Mouse (Mus musculus): Measurements from ENCODE around the gene Trmt10c.
"Not testable (repeated sequence)": the region's sequence is repeated elsewhere in the genome, so short reads cannot be mapped to it uniquely, and the experiment has no call there.

The Trmt10c gene

DNA sequence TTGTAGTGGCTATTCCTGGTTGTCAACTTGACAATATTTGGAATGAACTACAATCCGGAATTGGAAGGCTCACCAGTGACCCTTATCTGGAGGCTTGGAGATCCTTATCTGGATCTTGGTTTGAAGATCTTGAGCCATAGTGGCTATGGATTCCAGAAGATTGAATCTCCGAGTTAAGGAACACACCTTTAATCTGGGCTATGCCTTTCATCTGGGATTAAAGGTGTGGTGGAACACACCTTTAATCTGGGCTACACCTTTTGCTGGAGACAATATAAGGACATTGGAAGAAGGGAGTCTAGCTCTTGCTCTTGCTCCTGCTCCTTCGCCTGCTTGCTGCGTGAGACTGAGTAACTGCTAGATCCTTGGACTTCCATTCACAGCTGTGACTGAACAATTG, 10.4 kb upstream of the Trmt10c start, which contains the start of gene Senp7:
TSS of gene Senp7 (plus strand) at position 301 of the 400 bp plus-strand sequence.
- not testable (repeated sequence) for DNase-seq (ENCODE audit: low spot score in 2 of 2)

DNA sequence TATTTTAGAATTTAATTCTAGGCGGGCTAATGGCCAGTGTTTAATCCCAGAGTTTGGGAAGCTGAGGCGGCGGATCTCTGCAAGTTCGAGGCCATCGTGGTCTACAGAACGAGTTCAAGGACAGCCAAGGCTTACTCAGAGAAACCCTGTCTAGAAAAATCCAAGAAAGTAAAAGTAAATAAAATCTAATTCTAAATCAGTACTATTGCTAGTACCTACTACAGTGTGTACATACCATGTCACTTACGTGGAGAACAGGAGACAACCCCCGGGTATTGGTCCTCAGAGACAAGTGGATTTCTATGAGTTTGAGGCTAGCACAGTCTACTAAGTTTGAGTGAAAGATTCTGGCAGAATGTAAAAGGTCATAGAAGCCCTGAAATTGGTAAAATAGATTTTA, 471 bp upstream of the Trmt10c start:
- DNase-seq (ENCODE audit: low spot score in 2 of 2): no peak

DNA sequence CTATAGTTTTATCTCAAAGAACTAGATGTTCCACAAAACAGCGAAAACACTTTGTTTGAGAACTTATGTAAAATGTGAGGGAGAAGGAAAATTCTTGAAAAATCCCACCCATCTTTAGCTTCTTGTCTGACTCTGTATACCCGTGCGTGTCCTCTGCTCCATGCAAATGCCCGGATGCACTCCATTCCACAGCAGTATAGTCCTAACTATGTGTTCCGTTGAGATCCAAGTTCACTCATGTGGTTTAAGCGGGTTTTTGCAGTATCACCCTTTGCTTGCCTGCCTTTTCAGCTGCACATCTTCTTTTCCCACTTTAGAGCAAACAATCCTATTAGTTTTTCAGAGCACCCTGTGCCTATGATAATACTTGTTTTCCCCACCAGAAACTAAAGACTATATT, 1.1 kb downstream of the Trmt10c start:
- DNase-seq (ENCODE audit: low spot score in 2 of 2): no peak

DNA sequence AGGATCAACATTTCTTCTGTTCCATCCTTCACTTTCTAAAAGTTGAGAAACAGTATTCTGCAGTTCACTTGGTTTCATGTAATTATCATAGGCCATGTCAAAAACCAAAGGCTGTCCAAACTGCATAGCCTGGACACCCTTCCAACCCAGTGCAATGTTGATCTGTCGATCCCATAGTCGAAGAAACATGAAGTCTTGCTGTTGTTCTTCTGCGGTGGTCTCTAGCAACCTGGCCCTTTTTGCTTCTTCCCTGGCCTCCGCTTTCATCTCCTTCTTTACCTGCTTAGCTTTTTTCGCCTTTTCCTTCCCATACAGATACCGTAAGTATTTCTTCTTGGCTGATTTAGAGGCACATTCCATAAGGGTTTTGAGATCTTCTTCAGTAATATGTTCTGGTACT, 3.1 kb downstream of the Trmt10c start:
- no peak for DNase-seq (ENCODE audit: low spot score in 2 of 2)

DNA sequence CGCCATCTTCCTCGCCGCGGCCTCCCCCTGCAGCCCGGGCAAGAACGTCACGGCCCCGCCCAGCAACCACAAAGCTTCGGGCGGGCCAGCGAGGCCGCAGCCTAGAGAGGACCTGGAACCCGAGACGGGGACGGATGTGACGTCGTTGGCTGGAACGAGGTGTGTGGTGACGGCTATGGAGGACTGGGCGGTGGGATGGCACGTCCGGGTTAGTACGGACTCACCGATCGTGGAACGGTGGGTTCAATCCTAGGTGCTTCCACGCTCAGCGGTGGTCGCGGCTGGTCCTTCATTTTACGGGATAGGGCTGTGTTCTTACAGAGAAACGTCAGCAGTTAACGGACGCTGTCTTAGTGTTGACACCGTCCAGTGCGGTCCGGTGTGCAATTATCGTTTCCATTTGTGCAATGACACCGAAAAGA, 7.9 kb downstream of the Trmt10c start, which contains the start of gene Pcnp:
TSS of gene Pcnp (minus strand) at position 79 of the 422 bp plus-strand sequence.
- peak; percentile 96 to 97 for DNase-seq (ENCODE audit: low spot score in 2 of 2)

DNA sequence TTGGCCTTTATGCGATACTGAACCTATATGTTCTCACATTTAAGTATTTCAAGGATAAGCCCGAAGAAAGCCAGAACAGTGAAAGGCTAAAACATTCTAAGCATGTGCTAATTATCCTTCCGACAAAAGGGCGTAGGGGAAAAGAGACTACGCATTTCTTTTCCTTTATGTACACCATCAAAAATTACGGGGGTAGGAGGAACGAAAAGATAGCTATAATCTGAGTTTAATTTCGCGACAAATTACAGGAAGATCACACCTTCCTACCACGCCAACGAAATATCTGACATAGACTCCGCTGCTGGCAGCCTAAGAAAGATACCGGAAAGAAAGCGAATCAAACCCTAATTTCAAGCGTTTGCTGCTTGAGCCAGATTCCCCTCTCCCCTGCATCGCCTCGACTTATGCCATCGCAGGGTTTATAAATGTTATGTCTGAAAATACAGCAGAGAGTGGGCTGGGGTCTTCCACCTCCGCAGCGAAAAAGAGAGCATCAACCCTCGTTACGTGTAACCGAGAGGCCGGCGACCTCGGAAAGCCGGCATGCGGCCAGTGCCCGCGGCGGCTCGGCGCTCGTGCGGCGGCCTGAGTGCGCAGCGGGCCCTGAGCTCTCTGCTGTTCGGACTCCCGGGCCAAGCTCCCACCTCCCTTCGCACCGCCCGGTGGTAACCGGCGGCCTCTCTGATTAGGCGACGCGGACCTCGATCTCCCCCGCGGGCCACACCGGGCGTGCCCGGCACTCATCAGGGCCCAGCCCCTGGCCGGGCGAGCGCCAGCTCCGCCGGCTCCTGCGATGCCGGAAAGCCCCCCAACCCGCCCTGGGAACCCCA, 8.7 kb downstream of the Trmt10c start:
- no peak for DNase-seq (ENCODE audit: low spot score in 2 of 2)

DNA sequence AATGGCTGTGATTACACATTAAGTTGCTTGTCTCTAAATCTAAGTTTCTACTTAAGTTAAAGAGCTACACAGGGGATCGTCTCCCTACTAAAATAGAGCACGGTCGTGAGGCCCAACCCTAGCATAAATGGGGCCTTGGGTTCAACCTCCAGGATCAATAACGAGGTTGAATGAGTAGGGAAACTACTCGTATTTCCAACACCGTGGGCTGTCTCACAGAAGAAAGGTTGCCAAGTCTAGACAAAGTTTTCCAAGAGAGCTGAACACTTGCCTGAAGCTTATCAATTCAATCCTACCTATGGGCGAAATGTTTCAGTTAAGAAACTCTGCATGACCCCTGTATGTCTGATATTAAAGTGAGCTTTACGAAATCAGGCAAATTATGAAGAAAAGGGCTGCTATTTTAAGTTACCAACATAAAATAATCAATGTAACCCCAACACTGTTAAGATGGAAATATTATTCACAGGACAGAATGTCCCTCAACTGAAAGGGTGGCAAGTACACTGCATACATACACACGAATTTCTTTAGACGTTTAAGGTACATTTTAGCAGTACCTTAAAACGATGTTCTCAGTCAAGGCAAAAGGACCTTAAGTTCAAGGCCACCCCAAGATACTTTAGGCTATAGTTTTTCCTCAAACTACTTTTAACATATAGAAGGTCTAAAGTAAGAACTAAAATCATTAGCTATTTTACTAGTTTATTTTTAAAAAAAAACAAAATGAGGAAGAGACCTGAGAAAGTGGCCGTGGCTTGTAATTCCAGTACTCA, 9.6 kb downstream of the Trmt10c start:
- DNase-seq (ENCODE audit: low spot score in 2 of 2): no peak

DNA sequence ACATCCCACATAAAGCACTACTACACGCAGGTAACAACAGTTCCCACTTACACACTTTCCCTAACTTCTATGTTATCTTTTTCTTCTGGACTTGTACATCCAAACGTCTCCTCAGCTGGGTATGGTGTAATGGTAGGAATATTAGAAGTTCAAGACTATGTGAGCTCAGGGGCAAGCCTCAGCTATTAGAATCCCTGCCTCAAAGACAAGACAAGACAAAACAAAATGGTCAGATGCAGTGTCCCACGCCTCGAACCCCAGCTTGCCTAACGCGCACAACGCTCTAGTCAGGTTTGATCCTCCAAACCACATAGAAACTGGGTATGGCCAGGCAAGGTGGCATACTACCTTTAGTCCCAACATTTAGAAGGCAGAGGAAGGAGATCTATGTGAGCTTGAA, 18.0 kb downstream of the Trmt10c start:
- DNase-seq (ENCODE audit: low spot score in 2 of 2): no peak

DNA sequence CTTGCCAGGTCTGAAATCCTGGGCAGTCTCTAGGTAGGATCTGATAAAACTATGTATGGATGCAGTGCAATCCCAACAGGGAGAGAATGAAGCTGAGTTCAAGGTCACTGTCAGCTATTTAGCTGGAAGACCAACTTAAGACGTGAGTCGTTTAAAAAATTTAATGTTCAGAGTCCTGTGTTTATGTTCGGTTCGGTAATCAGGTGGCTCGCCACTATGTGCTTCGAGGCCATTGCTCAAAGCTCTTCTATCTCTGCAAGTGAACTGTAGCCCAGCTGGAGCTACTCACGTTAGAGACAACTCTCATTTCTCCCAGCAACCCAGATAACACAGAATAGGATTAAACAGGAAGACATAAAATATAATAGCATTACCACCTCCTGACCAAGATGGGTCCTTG, 23.5 kb downstream of the Trmt10c start:
- DNase-seq (ENCODE audit: low spot score in 2 of 2): no peak

DNA sequence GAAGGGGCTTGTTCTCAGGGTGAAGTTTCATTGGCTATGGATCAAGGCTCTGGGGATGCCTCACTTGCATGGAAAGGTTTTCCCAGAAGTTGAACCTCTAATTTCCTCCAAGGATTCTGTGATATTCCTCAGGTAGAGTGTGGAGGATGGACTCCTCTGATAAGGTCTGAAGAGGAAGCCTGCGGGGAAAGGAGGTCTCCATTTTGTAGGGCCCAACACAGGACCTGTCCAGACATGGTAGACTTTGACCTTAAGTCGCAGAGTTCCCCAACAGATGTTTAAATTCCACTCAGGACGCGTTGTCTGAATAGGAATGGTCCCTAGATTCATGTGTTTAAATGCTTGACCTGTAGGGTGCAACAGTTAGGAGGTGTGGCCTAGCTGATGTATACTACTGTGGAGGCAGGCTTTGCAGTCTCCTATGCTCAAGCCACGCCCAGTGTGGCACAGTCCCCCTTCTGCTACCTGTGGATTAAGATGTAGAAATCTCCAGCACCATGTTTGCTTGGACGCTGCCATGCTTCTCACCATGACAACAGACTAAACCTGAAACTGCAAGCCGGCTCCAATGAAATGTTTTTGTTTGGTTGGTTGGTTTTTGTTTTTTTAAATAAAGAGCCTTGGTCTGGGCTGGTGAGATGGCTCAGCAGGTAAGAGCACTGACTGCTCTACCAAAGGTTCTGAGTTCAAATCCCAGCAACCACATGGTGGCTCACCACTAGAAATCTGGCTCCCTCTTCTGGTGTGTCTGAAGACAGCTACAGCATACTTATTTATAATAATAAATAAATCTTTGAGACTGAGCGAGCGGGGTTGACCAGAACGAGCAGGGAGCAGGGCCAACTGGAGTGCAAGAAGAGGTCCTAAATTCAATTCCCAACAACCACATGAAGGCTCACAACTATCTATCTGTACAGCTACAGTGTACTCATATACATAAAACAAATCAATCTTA, 24.6 kb downstream of the Trmt10c start:
- no peak for DNase-seq (ENCODE audit: low spot score in 2 of 2)

DNA sequence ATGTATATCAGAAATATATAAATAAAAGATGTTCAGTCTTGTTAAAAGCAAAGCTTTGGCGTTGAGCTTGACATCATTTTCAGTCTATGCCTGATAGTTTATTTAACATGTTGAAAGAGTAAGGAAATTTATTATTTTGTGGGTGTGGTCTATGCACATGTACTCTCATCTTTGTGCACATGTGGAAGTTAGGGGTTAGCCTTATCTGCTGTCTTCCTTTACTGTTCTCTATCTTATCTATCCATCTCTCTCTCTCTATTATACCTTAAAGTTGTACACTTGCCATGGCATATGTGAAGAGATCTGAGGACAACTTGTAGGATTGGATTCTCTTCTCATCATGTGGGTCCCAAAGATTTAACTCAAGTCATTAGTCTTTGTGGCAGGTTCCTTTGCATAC, 28.8 kb downstream of the Trmt10c start:
- no peak for DNase-seq (ENCODE audit: low spot score in 2 of 2)

DNA sequence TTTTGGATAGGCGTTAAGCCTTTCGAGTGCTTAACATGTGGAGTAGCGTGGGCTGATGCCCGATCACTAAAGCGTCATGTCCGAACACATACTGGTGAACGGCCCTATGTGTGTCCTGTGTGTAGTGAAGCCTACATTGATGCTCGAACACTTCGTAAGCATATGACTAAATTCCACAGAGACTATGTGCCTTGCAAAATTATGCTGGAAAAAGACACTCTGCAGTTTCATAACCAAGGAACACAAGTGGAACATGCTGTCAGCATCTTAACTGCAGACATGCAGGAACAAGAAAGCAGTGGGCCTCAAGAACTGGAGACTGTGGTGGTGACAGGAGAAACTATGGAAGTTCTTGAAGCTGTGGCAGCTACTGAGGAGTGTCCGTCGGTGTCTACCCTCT, 30.8 kb downstream of the Trmt10c start:
- DNase-seq (ENCODE audit: low spot score in 2 of 2): no peak

DNA sequence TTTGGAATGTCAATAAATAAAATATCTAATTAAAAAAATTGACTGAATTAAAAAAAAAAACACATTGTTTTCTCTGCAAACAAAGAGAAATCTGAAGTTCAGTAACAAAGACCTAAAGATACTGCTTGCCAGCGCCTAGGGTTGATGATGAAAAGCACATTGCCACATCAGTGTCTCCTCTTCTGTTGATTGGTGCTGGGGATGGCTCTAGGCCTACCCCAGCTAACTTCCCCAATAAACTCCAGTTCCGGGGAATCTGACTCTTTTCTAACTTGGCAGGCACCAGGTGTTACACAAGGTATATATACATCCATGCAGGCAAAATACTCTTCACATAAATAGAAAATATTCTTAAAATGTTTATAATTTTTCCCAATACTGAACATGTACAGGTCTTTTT, 43.4 kb downstream of the Trmt10c start:
- no peak for DNase-seq (ENCODE audit: low spot score in 2 of 2)

DNA sequence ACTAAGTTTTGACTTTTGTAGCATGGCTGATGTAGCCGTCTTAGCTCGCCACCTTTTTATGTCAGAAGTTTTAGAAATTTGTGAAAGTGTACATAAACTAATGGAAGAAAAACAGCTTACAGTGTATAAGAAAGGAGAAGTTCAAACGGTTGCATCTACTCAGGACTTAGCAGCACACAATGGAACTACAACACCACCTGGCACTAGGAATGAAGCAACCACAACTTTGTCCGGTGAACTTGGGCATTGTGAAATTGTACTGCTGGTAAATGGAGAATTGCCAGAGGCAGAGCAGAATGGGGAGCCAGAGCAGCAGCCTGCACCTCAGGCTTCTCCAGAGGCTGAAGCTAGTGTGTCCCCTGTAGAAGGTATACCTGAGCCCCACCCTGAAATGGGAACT, 47.3 kb downstream of the Trmt10c start:
- no peak for DNase-seq (ENCODE audit: low spot score in 2 of 2)

DNA sequence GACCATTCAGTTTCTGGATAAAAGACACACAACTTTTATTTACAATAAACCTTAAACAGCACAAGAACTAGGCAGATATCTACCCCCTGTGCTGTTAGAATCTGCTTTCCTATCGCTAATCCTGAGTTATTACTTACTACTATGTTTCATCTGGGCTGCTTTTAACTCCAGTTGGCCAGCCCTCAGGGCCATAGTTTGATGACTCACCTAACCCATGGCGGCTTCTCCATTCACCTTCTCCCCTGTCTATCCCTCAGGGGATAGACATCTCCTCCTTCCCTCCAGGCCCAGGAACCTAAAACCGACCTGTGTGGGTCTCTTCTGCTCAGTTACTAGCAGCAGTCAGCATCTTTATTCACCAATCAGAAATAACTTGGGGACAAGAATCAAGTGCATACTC, 51.6 kb downstream of the Trmt10c start:
- no peak for DNase-seq (ENCODE audit: low spot score in 2 of 2)

All from natural killer cell, adult 2 months (primary cell).